Mouse (Mus musculus) stomach, postnatal 0 days (tissue): ENCODE results near the gene Crtc3.

Experiments
- CTCF ChIP-seq: IDR thresholded peaks from 2 replicates; pipeline ENCODE4 v1.5.1; 2016; ENCODE audit warnings: antibody characterized with exemption, low read depth, mild to moderate bottlenecking, moderate library complexity
- EP300 ChIP-seq: optimal IDR thresholded peaks from 2 replicates; pipeline ENCODE3; 2016; ENCODE audit warnings: antibody characterized with exemption

DNA sequence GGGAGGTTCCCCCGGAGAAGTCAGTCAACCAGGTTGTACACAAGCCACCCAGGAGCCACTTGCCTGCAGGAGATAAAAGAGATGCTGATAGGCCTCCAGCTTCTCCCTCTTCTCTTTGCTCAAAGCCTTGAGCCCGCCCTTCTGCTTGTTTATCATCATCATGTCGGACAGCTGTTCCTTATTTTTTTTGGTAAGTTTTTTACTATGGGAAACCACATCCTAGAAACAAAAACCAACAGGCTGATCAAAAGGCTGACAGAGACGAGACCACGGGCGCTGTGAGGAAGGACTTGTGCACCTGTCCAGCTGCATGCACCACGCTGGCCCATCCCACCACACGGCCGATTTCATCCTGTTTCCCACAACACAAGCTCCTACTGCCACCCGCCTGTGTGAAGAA, 47.5 kb upstream of the Crtc3 start:
- TF ChIP-seq CTCF (no peak), EP300 (no peak)
